Mouse (Mus musculus): ENCODE results near the gene Cx3cr1.

Gene Cx3cr1

DNA sequence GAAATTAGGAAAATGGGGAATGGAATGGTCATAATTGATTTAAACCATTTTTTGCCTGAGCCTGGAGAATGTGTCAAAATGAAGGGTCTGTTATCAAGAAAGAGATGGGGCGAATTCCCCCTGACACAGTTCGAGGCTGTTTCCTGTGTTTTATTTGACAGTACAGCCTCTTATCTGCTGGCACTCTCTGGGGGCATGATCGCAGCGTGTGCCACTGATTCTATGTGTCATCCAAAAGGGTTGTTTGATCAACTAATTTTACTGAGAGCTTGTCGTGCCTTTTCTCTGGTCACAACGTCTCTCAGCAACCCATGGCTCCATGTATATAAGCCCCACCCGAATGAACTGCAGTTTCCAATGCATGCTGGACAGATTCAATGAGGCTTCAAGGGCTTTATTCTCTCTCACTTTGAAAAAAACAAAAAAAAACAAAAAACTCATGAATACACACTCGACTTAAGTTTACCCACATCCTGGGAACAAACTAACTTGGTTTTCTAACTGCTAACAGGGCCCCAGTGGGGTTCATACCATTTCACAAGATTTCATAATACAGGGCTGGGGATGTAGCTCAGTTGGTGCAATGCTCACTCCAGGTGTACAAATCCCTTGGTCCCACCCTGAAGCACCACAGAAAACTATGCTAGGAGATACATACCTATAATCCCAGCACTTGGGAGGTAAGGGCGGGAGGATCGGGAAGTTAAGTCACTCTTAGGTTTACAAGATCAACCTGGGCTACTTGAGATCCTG lies 76.4 kb downstream of the Cx3cr1 start:
- no peak for DNase-seq

GRCm38 (mm10) chr9:119991310-119991709 lies 78.4 kb downstream of the Cx3cr1 start:
- no peak for DNase-seq

DNA sequence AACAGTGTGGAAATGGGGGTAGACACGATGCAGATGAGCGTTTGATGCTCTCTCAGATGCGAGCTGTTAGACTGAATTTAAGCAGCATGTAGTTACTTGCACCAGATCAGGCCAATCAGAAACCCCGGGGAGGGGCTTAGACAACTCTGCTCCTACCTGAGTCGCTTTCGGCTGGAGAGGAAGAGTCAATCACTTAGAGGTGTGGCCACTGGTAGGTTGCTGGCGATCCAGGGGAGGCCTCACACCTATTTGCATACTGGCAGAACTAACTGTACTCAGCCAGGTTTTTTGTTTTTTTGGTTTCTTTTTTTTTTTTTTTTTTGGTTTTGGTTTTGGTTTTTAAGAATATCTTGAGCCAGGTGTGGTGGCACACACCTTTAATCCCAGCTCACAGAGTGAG lies 81.4 kb downstream of the Cx3cr1 start:
- no peak for DNase-seq

GRCm38 (mm10) chr9:119985881-119986574 lies 83.7 kb downstream of the Cx3cr1 start:
- DNase-seq: no peak

GRCm38 (mm10) chr9:119984536-119985011 lies 85.1 kb downstream of the Cx3cr1 start, which contains the start of gene Csrnp1:
TSS of gene Csrnp1 (minus strand) at chr9:119984658.
- DNase-seq: peak in 1 of 2 experiments; percentile 49

- peak; percentile 94 to 96 for DNase-seq
These were observed 85.8 kb downstream of the Cx3cr1 start for GRCm38 (mm10) chr9:119983585-119984535.

- DNase-seq: peak; percentile 66 to 72
These were observed 86.6 kb downstream of the Cx3cr1 start for GRCm38 (mm10) chr9:119982956-119983551.

DNA sequence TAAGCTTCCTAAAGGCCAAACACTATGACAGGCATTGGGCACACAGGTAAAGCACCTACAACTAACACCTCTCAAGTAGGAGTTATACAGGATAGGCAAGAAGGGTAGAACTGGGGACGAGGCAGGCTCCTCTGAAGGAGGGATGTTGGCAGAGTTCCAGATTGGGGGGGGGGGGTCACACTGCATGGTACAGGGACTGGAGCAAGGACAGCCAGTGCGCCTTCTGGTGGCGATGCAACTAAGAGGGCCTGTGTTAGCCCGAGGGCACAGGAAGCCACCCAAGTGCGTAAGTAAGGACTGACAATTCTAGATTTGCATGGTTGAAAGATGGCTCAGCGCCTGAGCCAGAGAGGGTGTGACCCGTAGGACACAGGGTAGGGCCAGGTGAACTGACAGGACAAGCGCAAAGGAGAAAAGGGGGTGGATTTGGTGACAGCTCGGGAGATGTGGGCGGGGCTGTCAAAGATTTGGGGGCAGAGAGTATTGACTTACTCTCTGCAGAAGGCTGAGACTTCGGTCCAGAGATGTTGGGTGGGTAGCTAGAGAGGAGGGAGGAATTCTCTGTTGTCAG lies 87.4 kb downstream of the Cx3cr1 start:
- peak; percentile 85 to 88 for DNase-seq

DNA sequence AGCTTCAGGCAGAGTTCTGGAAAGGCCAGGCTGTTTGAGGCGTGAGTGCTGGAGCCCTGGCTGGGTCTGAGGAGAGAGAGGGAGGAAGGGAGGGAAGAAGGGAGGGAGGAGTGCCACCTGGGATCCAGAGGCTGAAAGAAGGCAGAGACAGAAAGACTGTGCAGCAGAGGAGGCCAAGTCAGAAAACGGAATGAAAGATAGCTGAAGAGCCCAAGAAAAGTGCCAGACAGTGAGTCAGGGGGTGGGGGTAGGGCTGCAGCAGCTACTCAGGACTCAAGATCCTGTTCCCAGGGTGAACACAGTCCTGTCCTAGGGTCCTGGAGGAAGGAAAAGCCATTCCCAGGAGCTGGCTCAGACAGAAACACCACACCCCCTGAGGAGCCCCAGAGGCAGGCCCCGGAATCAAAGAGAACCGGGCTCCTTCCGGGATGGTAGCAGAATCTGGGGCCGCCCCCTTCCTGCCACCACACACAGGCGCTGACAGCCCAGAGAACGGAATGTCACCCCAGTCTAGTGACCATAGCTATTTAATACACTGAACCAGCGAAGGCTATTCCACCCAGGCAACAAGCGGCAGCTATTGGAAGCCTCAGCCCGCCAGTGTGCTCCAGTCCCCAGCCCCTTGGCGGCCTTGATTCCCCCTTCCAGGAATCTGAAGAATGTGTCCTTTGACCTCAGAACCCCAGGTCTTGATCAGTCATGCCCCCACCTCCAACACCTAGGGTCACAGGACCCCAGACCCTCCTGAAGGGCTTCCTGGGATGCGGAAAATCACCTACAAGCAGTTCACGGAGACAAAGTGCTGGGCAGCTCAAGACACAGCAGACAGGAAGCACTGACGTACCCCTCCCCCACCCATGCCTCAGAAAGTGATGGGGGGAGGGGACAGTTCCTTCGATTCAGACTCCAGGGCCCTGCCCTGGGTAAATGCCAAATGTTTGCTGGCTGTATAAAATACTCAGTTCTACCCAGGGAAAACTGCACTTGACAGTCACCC lies 88.2 kb downstream of the Cx3cr1 start:
- peak; percentile 87 to 92 for DNase-seq

DNA sequence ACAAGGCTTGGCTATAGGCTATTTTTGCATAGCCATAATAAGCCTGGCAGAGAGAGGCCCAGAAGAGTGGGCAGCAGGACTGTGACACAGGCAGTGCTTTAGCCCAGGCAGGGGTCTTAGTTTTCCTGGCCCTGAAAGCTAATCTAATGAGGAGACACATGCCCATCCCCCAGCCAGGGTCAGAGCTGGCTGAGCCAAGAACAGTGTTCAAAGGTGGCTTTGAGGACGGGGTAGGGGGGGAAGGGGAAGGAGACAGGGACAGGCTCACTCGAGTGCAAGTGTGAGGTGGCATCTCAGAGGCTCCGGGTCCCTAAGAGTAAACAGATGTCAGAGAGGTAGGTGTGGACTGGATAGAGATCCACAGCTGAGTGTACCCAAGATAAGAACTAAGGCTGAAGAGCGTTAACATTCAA lies 88.9 kb downstream of the Cx3cr1 start:
- DNase-seq: no peak

DNA sequence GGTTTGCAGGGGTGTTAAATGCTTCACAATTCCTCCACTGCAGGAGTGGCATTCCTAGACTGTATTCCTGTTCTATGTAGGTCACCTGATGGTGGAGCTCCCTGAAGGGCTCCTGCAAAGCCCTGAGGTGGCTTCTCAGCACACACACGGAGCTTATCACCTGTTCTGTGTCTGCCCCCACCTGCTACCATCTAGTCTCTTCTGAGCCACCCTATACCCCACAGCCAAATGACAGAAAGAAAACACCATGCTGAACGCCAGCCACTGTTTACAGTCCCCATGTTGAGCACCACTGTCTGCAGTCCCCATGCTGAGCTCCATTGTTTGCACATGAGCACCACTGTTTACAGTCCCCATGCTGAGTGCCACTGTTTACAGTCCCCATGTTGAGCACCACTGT lies 89.9 kb downstream of the Cx3cr1 start:
- no peak for DNase-seq

- DNase-seq: no peak
These were observed 90.8 kb downstream of the Cx3cr1 start for GRCm38 (mm10) chr9:119978811-119979441.

GRCm38 (mm10) chr9:119978151-119978810 lies 91.4 kb downstream of the Cx3cr1 start:
- no peak for DNase-seq

DNA sequence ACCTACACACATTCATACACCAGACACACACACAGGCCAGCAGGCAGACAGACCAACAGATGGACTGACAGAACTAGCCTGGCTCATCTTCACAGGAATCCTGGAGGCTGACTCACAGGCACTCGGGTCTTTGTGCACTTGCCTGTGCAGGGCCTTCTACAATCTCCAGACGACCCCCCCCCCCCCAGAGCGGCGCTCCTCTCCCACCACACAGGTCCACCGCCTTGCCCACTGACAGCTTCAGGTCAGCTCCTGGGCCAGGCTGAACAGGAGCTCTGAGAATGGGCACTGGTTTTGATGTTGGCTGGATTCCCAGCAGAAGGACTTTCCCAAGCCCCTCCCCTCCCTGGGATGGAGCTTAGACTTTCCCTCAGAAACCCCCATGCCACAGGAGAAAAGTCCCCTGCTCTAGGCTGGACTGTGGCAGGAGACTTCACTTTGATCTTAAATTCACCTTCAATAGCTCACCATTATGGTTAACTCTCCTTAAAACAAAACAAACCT lies 92.1 kb downstream of the Cx3cr1 start:
- DNase-seq: no peak

DNA sequence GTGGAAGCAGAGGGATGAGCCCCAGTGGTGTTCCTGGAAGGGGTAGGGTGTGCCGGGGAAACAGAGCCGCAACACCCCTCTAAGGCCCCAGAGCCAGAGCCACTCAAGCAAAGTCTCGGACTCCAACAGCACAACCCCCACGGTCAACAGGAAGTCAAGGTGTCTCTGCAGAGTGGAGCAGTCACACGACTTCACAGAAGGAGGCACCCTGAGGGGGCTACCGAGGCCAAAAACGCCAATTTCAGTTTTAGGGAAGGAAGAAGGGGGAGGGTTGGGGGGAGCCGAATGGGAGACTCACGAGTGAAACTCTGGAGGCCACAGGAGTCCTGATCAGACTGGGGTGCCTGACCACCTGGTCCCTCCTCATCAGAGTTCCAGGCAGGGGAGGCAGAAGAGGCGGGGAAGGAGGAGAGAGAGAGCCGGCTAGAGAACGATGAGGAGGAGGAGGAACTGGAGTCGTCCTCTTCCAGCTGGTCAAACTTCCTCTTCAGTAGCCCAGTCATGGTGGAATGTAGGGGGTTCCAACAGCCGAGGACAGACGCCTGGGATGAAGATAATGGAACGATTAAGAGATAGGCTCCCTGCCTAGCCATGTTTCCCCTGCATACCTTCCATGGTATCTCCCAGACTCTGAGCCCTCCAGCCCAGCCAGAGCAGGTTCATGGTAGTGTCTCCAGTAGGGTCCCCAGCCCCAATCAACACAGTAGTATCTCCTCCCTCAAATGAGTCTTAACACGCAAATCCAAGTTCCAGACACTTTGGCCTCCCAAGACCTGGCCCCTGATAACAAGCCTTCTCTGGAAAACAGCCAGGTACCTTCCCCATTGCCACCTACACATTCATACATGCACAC lies 92.7 kb downstream of the Cx3cr1 start:
- DNase-seq: no peak

- DNase-seq: no peak
These were observed 94.4 kb downstream of the Cx3cr1 start for GRCm38 (mm10) chr9:119975286-119975685.

- DNase-seq: no peak
These were observed 95.1 kb downstream of the Cx3cr1 start for GRCm38 (mm10) chr9:119974609-119975008.

DNA sequence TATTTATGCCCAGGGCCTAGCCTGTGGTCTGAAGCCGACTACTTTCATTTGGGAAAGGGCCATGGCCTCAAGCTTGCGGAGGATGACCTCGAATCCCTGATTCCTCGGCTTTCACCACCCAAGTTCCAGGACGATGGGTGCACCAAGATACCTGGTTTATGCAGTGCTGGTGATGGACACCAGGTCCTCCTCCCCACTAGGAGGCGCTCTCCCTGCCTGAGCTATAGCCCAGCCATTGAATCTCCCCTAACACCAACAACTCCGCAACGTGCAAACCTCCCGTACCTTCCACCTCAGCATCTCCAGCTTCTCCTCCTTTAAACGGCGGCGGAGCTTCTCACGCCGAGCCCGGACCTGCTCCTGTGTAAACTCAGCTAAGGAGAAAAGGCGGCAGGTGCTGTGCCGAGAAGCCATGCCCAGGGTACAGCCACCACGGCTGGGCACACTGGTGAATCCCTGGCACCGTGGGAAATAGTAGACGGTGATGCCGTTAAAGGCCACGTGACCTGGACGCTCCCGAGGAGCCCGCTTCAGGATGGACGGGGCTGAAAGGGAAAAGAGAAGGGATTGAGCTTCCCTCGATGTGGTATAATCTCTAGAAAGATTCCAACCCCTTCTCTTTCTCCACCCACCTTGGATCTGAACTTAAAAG lies 95.7 kb downstream of the Cx3cr1 start:
- peak in 1 of 2 experiments; percentile 46 for DNase-seq

Measured in lung, postnatal 4 days (tissue).